Mouse (Mus musculus) heart, postnatal 0 days (tissue): Measurements from ENCODE around the gene Hoxb2.

ENCODE experiments used
- CTCF ChIP-seq: IDR thresholded peaks from 2 replicates; pipeline ENCODE4 v1.5.1; 2016; ENCODE audit warnings: antibody characterized with exemption, control low read depth, low read depth
- EP300 ChIP-seq: IDR thresholded peaks from 2 replicates; pipeline ENCODE4 v1.6.1; 2016; ENCODE audit warnings: antibody characterized with exemption, low read depth

DNA sequence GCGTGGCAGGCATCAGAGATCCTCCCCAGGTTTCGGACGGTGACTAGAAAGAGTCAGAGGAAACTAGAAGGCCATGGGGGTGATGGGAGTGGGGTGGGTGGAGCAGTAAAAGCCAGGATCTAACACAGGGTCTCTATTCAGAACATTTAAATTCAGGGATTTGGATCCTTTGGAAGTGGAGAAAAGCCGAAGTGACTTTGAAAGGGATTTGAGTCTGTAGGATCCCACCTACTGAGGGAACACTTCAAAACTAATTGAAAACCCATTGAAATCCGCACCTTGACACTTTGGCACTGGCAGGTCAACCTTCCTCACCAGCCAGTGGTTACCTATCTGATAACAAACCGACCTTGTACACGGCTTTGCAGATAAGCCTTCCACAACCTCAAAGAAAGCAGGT, 24.5 kb downstream of the Hoxb2 start:
- TF ChIP-seq CTCF (no peak), EP300 (no peak)
